Mouse (Mus musculus): ENCODE measurements around the gene Neu3.

DNA sequence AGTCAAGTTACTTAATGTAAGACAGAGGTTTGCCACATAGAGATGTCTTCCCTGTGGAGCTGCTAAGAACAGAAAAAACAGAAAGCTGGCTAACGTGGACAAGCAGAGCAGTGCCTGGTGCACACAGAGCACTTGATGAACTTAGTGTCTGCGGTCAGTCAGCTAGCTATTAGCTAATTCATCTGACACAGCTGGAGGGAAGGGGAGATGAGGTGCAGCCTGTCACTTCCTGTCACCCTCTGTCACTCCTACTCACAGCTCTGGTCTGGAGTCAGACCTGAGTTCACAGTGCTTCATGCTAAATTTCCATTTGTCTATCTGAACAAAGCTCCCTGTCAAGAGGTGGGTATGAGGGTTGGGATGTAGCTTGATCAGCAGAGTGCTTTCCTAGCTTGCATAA is 34.1 kb downstream of the Neu3 start:
- TF ChIP-seq CTCF (IDR thresholded peaks at IDR 0.05; ENCODE audit: low read depth, low read length) (no peak), POLR2A (IDR thresholded peaks at IDR 0.05; ENCODE audit: insufficient read depth, low read length) (no peak), EP300 (IDR thresholded peaks at IDR 0.05; ENCODE audit: insufficient read depth, low read depth, low read length) (no peak)

All from ES-Bruce4 (cell line).